Mouse (Mus musculus): ENCODE measurements at regions not wholly inside any gene's neighbourhood (a gene's known extent, or its start where the extent isn't known, plus 50 kb on each side); places are given as distances from the start of the nearest gene placed in this dataset.

GRCm38 (mm10) chr13:28790381-28790780 lies 163.1 kb downstream of the Sox4 start:
- TF ChIP-seq EP300 (IDR thresholded peaks at IDR 0.05; ENCODE audit: low read depth): no peak
- TF ChIP-seq CTCF (IDR thresholded peaks at IDR 0.05; ENCODE audit: low read depth): no peak
